Mouse (Mus musculus): ENCODE measurements around the gene Rasgef1c. TPM values are rescaled to one million over a fixed set of nuclear protein-coding genes. Genes with fewer than 3 reads are reported as not detected.

Rasgef1c gene
- polyA plus RNA-seq, 1 experiment from 2014 or later, result 0.11 TPM

- H3K27me3 ChIP-seq, result peaks cover 11% of the 10 kb centered on the region
- H3K9me3 ChIP-seq, result no peaks in the 10 kb centered on the region
- peak overlapping the region; percentile 98 for H3K9ac ChIP-seq (replicated peaks)
- peak overlapping the region; percentile 85 for H3K27ac ChIP-seq
- H3K4me3 ChIP-seq (replicated peaks), result peak overlapping the region; percentile 96
- ATAC-seq (ENCODE audit: insufficient number of reproducible peaks, insufficient read depth, low FRiP score, low TSS enrichment, low read depth), result no peak; the same call in 1 of the 2 replicates
- H3K4me1 ChIP-seq (replicated peaks), result peaks cover 28% of the 10 kb centered on the region
- WGBS, result 6% methylated on average over 24 of the region's 24 CpGs
- peak overlapping the region; percentile 71 for H3K4me2 ChIP-seq
- no peaks in the 10 kb centered on the region for H3K36me3 ChIP-seq
These were observed 124.3 kb downstream of the Rasgef1c start for GRCm38 (mm10) chr11:50025721-50026520.

- H3K9me3 ChIP-seq, result no peaks in the 10 kb centered on the region
- H3K4me2 ChIP-seq, result peak overlapping the region; percentile 71
- H3K4me1 ChIP-seq (replicated peaks), result peaks cover 28% of the 10 kb centered on the region
- H3K4me3 ChIP-seq (replicated peaks), result peak overlapping the region; percentile 96
- WGBS, result 43% methylated on average over 3 of the region's 3 CpGs
- peaks cover 11% of the 10 kb centered on the region for H3K27me3 ChIP-seq
- ATAC-seq (ENCODE audit: insufficient number of reproducible peaks, insufficient read depth, low FRiP score, low TSS enrichment, low read depth), result no peak
- H3K9ac ChIP-seq (replicated peaks), result peak overlapping the region; percentile 98
- H3K27ac ChIP-seq, result no peak overlapping the region
- no peaks in the 10 kb centered on the region for H3K36me3 ChIP-seq
These were observed 125.0 kb downstream of the Rasgef1c start for GRCm38 (mm10) chr11:50026521-50027090.

GRCm38 (mm10) chr11:50028416-50028815 lies 126.8 kb downstream of the Rasgef1c start:
- H3K36me3 ChIP-seq, result no peaks in the 10 kb centered on the region
- no peak overlapping the region for H3K9ac ChIP-seq (replicated peaks)
- H3K27me3 ChIP-seq, result peaks cover 5% of the 10 kb centered on the region
- H3K4me3 ChIP-seq (replicated peaks), result no peak overlapping the region
- no peaks in the 10 kb centered on the region for H3K9me3 ChIP-seq
- peaks cover 31% of the 10 kb centered on the region for H3K4me1 ChIP-seq (replicated peaks)
- no peak for ATAC-seq (ENCODE audit: insufficient number of reproducible peaks, insufficient read depth, low FRiP score, low TSS enrichment, low read depth)
- H3K4me2 ChIP-seq, result peak overlapping the region; percentile 71; the same call in 1 of the 2 replicates
- peak overlapping the region; percentile 29; the same call in 1 of the 2 replicates for H3K27ac ChIP-seq

Small RNA genes lying within 50 kb of the gene (microRNA-seq; reads per million reads assigned to microRNA genes)
- not detected for gene Gm23492

Other genes starting within 250 kb of the Rasgef1c start
- not detected in 2 replicates for gene Scgb3a1, start 238.2 kb upstream of the Rasgef1c start, polyA plus RNA-seq (2016; fragmentation: Nextera tagmentation; extraction: Ambion mirVana)
- gene Cnot6, start 189.1 kb upstream of the Rasgef1c start, polyA plus RNA-seq (2016; fragmentation: Nextera tagmentation; extraction: Ambion mirVana), result 93.2 and 95.3 TPM in 2 replicates
- gene Gfpt2, start 107.7 kb upstream of the Rasgef1c start, polyA plus RNA-seq (2016; fragmentation: Nextera tagmentation; extraction: Ambion mirVana), result 37.0 and 37.5 TPM in 2 replicates
- 38.6 and 44.5 TPM in 2 replicates for gene Mapk9, start 55.1 kb upstream of the Rasgef1c start, polyA plus RNA-seq (2016; fragmentation: Nextera tagmentation; extraction: Ambion mirVana)
- gene Rnf130, start 123.5 kb downstream of the Rasgef1c start, polyA plus RNA-seq (2016; fragmentation: Nextera tagmentation; extraction: Ambion mirVana), result 88.5 and 101 TPM in 2 replicates
- 45.6 and 48.6 TPM in 2 replicates for gene Tbc1d9b, start 229.6 kb downstream of the Rasgef1c start, polyA plus RNA-seq (2016; fragmentation: Nextera tagmentation; extraction: Ambion mirVana)